Mouse (Mus musculus) myocyte (in vitro differentiated cells): Measurements from ENCODE around the gene Gm20521.

Source experiments
- CEBPB ChIP-seq: IDR thresholded peaks from 2 replicates; pipeline ENCODE4 v1.6.1; 2011; ENCODE audit warnings: mild to moderate bottlenecking, moderate library complexity; ENCODE audit not compliant: poor library complexity, insufficient read depth, severe bottlenecking
- E2F4 ChIP-seq: IDR thresholded peaks from one replicate; pipeline ENCODE4 v1.6.1; 2011; ENCODE audit warnings: mild to moderate bottlenecking, control low read depth, moderate library complexity; ENCODE audit not compliant: insufficient read depth
- MAX ChIP-seq: IDR thresholded peaks from one replicate; pipeline ENCODE4 v1.6.1; 2011; ENCODE audit warnings: low read depth, mild to moderate bottlenecking, control low read depth
- MYOD1 ChIP-seq, 3 experiments: IDR thresholded peaks; one replicate each; pipeline ENCODE4 v1.6.1; 2011; ENCODE audit warnings: control low read depth in 2 of 3, low read depth in 2 of 3, mild to moderate bottlenecking in 2 of 3, moderate library complexity in 1 of 3; ENCODE audit not compliant: insufficient read length in 2 of 3, control insufficient read depth in 1 of 3
- MYOG ChIP-seq, 3 experiments: IDR thresholded peaks; one replicate each; pipeline ENCODE4 v1.6.1; 2011; ENCODE audit warnings: control low read depth in 2 of 3, low read depth in 2 of 3, mild to moderate bottlenecking in 2 of 3; ENCODE audit not compliant: insufficient read length in 2 of 3, control insufficient read depth in 1 of 3, insufficient read depth in 1 of 3
- POLR2A ChIP-seq: IDR thresholded peaks from one replicate; pipeline ENCODE4 v1.6.1; 2011; ENCODE audit warnings: low read depth, mild to moderate bottlenecking, control low read depth, moderate library complexity; ENCODE audit not compliant: insufficient read length
- POLR2AphosphoS2 ChIP-seq: IDR thresholded peaks from one replicate; pipeline ENCODE4 v1.6.1; 2011; ENCODE audit warnings: low read depth, control low read depth; ENCODE audit not compliant: insufficient read length
- TCF12 ChIP-seq: IDR thresholded peaks from one replicate; pipeline ENCODE4 v1.6.1; 2011; ENCODE audit warnings: mild to moderate bottlenecking, control low read depth; ENCODE audit not compliant: poor library complexity, insufficient read depth, severe bottlenecking
- TCF3 ChIP-seq: IDR thresholded peaks from one replicate; pipeline ENCODE4 v1.6.1; 2011; ENCODE audit warnings: low read depth, control low read depth; ENCODE audit not compliant: insufficient read length
- USF1 ChIP-seq: IDR thresholded peaks from one replicate; pipeline ENCODE4 v1.6.1; 2011; ENCODE audit warnings: low read depth, mild to moderate bottlenecking, control low read depth, moderate library complexity

- TF ChIP-seq E2F4 (no peak), POLR2A (no peak), MYOD1 (IDR thresholded peaks at IDR 0.05; ENCODE audit: control insufficient read depth in 1 of 3, insufficient read length in 2 of 3, low read depth in 2 of 3) (no peak), USF1 (no peak), POLR2AphosphoS2 (no peak), MYOG (IDR thresholded peaks at IDR 0.05; ENCODE audit: control insufficient read depth in 1 of 3, insufficient read depth in 1 of 3, insufficient read length in 2 of 3, low read depth in 2 of 3) (no peak), TCF12 (no peak), MAX (no peak), TCF3 (no peak), CEBPB (no peak)
Measured at GRCm38 (mm10) chr14:54865626-54866025, 17.6 kb upstream of the Gm20521 start.
